Mouse (Mus musculus): ENCODE results near the gene Slc26a9. TPM values are rescaled to one million over a fixed set of nuclear protein-coding genes. Genes with fewer than 3 reads are reported as not detected.

Gene Slc26a9
- polyA plus RNA-seq, 1 experiment from 2014 or later: 0.15 TPM

- 92% methylated on average over 10 of the region's 10 CpGs for WGBS
Measured at GRCm38 (mm10) chr1:131820887-131821328, 77.1 kb downstream of the Slc26a9 start.

More at GRCm38 (mm10) chr1:131820887-131821328, 77.1 kb downstream of the Slc26a9 start:
- Histone ChIP-seq H3K4me3 (ENCODE audit: low read depth, low read length) (no peak overlapping the region), H3K27ac (ENCODE audit: low read depth, low read length) (no peak overlapping the region), H3K36me3 (ENCODE audit: control insufficient read depth, insufficient read depth, low read length) (no peaks in the 10 kb centered on the region), H3K4me2 (replicated peaks; ENCODE audit: low read depth, low read length) (no peak overlapping the region), H3K9me3 (ENCODE audit: control insufficient read depth, low read length) (no peaks in the 10 kb centered on the region), H3K27me3 (ENCODE audit: control insufficient read depth, insufficient read depth, low read length) (no peaks in the 10 kb centered on the region), H3K4me1 (replicated peaks; ENCODE audit: control insufficient read depth, insufficient read depth, low read length) (no peaks in the 10 kb centered on the region), H3K9ac (ENCODE audit: low read depth, low read length) (no peak overlapping the region)
- no peak for DNase-seq (ENCODE audit: low spot score)
- no peak for ATAC-seq (ENCODE audit: low FRiP score)

Other genes with a start within 250 kb of the Slc26a9 start
- 15.1 and 24.8 TPM in 2 replicates for gene Srgap2, start 216.7 kb upstream of the Slc26a9 start, polyA plus RNA-seq (2014; fragmentation: Nextera tagmentation; extraction: Ambion mirVana)
- 3.9 and 4.1 TPM in 2 replicates for gene Fam72a, start 216.1 kb upstream of the Slc26a9 start, polyA plus RNA-seq (2014; fragmentation: Nextera tagmentation; extraction: Ambion mirVana)
- not detected in 2 replicates for gene Avpr1b, start 144.8 kb upstream of the Slc26a9 start, polyA plus RNA-seq (2014; fragmentation: Nextera tagmentation; extraction: Ambion mirVana)
- gene Ctse, start 105.7 kb upstream of the Slc26a9 start, polyA plus RNA-seq (2014; fragmentation: Nextera tagmentation; extraction: Ambion mirVana): 0.26 and 0.38 TPM in 2 replicates
- 0.91 and 1.6 TPM in 2 replicates for gene Rab7b, start 55.3 kb upstream of the Slc26a9 start, polyA plus RNA-seq (2014; fragmentation: Nextera tagmentation; extraction: Ambion mirVana)
- 0.43 and 1.5 TPM in 2 replicates for gene Pm20d1, start 53.4 kb downstream of the Slc26a9 start, polyA plus RNA-seq (2014; fragmentation: Nextera tagmentation; extraction: Ambion mirVana)
- 8.0 and 8.2 TPM in 2 replicates for gene Slc41a1, start 83.5 kb downstream of the Slc26a9 start, polyA plus RNA-seq (2014; fragmentation: Nextera tagmentation; extraction: Ambion mirVana)
- 13.2 and 14.5 TPM in 2 replicates for gene Rab29, start 123.2 kb downstream of the Slc26a9 start, polyA plus RNA-seq (2014; fragmentation: Nextera tagmentation; extraction: Ambion mirVana)
- gene Nucks1, start 166.5 kb downstream of the Slc26a9 start, polyA plus RNA-seq (2014; fragmentation: Nextera tagmentation; extraction: Ambion mirVana): 53.3 and 66.1 TPM in 2 replicates
- 7.5 and 8.4 TPM in 2 replicates for gene Slc45a3, start 218.9 kb downstream of the Slc26a9 start, polyA plus RNA-seq (2014; fragmentation: Nextera tagmentation; extraction: Ambion mirVana)

Measured in hindbrain, embryonic 11.5 days (tissue).